Mouse (Mus musculus) forebrain, embryonic 12.5 days (tissue): ENCODE measurements at regions not wholly inside any gene's neighbourhood (a gene's known extent, or its start where the extent isn't known, plus 50 kb on each side); places are given as distances from the start of the nearest gene placed in this dataset.

Source experiments
- ATAC-seq: fragments of 200-750 bp; cut with Nextera tagmentation; 2 replicates; pipeline ENCODE4 v1.8.0; 2017; ENCODE audit warnings: moderate TSS enrichment; ENCODE audit not compliant: low FRiP score
- H3K27ac ChIP-seq: fragments of 300-500 bp; sonication (generic); 2 replicates; pipeline ENCODE4 v1.5.1; 2016; ENCODE audit warnings: mild to moderate bottlenecking
- H3K27me3 ChIP-seq: fragments of 300-500 bp; sonication (generic); 2 replicates; pipeline ENCODE4 v1.6.1; 2016; ENCODE audit warnings: mild to moderate bottlenecking
- H3K36me3 ChIP-seq: fragments of 300-500 bp; sonication (generic); replicated peaks from 2 replicates; pipeline ENCODE4 v1.6.1; 2016; ENCODE audit warnings: mild to moderate bottlenecking
- H3K4me1 ChIP-seq: fragments of 300-500 bp; sonication (generic); 2 replicates; pipeline ENCODE4 v1.6.1; 2016
- H3K4me2 ChIP-seq: fragments of 300-500 bp; sonication (generic); 2 replicates; pipeline ENCODE4 v1.6.1; 2016; ENCODE audit warnings: mild to moderate bottlenecking, moderate library complexity
- H3K4me3 ChIP-seq: fragments of 300-500 bp; sonication (generic); replicated peaks from 2 replicates; pipeline ENCODE4 v1.5.1; 2016; ENCODE audit warnings: mild to moderate bottlenecking
- H3K9ac ChIP-seq: fragments of 300-500 bp; sonication (generic); 2 replicates; pipeline ENCODE4 v1.6.1; 2016; ENCODE audit warnings: mild to moderate bottlenecking
- H3K9me3 ChIP-seq: fragments of 300-500 bp; sonication (generic); 2 replicates; pipeline ENCODE4 v1.6.1; 2016
- WGBS: fragments of 180-500 bp; shearing (Covaris S2); methylation state at CpG from one replicate; pipeline ENCODE4 v1.1.7; 2016; 5-methylcytosine and 5-hydroxymethylcytosine counted together

DNA sequence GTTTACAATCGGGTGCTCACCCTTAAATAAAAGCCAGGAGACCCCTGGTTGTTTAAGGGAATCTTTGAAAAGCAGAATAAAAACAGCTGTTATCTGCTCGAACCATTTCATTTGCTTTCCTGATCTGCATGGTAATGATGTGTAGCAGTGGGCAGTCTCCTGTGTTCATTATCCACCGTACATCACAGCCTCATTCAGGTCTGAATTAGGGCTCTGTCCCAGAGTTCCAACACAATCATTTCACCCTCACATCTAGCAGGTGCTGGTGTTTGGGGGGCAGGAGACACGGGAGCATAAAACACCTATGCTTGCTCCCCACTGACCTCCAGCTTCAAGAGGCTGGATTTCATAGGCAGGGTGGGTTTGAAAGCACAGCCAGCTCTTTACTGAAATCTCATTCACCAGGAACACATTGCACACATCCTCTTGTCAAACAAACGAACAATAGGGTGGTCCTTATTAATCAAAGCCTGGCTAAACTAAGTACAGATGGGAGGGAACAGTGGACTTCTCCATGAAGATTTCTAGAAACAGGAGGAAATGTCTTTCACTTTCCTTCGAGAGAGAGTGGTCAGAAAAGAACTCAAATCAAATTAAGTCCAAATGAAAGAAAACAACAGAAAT, 368.3 kb upstream of the Adgrl2 start:
- Histone ChIP-seq H3K4me1 (peaks cover 26% of the 10 kb centered on the region), H3K4me2 (peak overlapping the region; percentile 34), H3K27ac (peak overlapping the region; percentile 42; the same call in 1 of the 2 replicates), H3K9me3 (no peaks in the 10 kb centered on the region), H3K36me3 (no peaks in the 10 kb centered on the region), H3K27me3 (no peaks in the 10 kb centered on the region), H3K9ac (no peak overlapping the region), H3K4me3 (no peak overlapping the region)
- ATAC-seq, result peak; percentile 71
- 17% methylated on average over 6 of the region's 6 CpGs for WGBS

DNA sequence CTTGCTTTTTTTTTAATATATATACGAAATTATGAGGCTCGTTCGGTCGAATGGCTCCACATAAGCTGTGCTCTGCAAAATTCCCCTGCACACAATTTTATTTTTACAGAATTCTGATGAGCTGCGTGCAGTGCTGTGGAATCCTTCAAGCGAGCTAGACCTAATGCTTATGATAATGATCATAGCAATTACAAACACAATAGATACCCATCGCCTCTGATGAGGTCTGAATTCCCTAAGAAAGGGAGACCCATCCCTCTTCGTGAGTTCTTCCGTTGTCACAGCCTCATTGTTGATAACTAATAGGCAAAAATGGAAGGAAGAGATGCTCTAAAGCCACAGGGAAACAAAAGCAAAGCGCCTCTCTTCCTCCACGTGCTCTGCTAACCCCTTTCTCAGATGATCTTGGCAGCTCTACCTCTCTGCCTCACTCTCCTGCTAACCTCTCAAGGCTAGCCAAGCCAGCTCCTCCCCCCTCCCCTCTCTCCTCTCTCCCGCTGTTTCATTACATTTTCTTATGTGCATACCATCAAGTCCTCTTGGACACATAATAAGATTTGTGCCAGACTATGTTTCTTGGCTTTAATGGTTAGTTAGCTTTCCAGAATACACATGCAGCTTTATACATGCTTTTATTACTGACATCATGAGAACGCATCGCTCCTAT, 367.7 kb upstream of the Adgrl2 start:
- H3K9ac ChIP-seq, result no peak overlapping the region
- 37% methylated on average over 14 of the region's 14 CpGs for WGBS
- no peaks in the 10 kb centered on the region for H3K9me3 ChIP-seq
- peak; percentile 55; the same call in 1 of the 2 replicates for ATAC-seq
- H3K27ac ChIP-seq, result peak overlapping the region; percentile 42; the same call in 1 of the 2 replicates
- H3K4me2 ChIP-seq, result peak overlapping the region; percentile 34
- H3K27me3 ChIP-seq, result no peaks in the 10 kb centered on the region
- H3K36me3 ChIP-seq, result no peaks in the 10 kb centered on the region
- H3K4me3 ChIP-seq, result no peak overlapping the region
- peaks cover 26% of the 10 kb centered on the region for H3K4me1 ChIP-seq

DNA sequence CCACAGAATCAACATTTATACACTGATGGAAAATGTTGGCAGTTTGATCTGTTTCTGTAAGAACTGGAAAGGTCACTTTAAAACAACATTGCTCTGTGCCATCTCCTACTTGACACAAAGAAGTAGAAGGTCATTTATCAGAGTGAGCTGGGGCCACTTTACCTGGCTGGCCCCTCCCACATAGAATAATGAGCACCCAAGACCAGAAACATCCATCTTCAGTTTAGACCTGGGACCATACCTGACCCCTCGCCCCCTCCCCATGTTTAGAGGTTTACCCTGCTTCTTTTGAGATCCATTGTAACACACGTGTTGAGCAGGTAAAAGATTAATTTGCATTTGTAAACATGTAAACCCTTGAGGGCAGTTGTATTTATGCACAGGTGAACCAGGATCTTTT, 366.8 kb upstream of the Adgrl2 start:
- 48% methylated on average over 2 of the region's 2 CpGs for WGBS
- no peak overlapping the region for H3K4me3 ChIP-seq
- H3K9ac ChIP-seq, result no peak overlapping the region
- no peaks in the 10 kb centered on the region for H3K9me3 ChIP-seq
- no peak overlapping the region for H3K4me2 ChIP-seq
- peaks cover 26% of the 10 kb centered on the region for H3K4me1 ChIP-seq
- H3K27ac ChIP-seq, result no peak overlapping the region
- H3K27me3 ChIP-seq, result no peaks in the 10 kb centered on the region; the same call in 1 of the 2 replicates
- ATAC-seq, result no peak
- H3K36me3 ChIP-seq, result no peaks in the 10 kb centered on the region

DNA sequence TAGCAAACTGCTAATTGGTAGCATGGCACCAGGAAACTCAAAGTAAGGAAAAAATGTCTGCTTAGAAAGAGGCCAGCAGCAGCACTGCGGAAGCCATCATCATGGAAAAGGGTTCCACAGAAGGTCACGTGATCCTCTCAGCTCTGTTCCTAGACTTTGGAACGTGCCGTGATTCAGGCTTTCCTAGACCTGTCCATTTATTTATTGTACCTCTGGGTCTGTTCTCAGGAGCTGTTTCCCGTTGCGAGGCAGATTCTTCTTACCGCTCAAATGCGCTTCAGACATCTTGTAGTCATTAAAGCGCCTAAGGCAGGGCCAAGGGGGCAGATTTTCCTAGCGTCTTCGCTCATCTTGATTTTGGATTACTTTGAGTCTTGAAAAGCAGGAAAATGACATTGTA, 365.0 kb upstream of the Adgrl2 start:
- 91% methylated on average over 11 of the region's 11 CpGs for WGBS
- Histone ChIP-seq H3K4me3 (no peak overlapping the region), H3K27me3 (no peaks in the 10 kb centered on the region; the same call in 1 of the 2 replicates), H3K4me1 (peaks cover 26% of the 10 kb centered on the region), H3K9ac (no peak overlapping the region), H3K4me2 (no peak overlapping the region), H3K27ac (no peak overlapping the region), H3K9me3 (no peaks in the 10 kb centered on the region), H3K36me3 (no peaks in the 10 kb centered on the region)
- no peak for ATAC-seq

DNA sequence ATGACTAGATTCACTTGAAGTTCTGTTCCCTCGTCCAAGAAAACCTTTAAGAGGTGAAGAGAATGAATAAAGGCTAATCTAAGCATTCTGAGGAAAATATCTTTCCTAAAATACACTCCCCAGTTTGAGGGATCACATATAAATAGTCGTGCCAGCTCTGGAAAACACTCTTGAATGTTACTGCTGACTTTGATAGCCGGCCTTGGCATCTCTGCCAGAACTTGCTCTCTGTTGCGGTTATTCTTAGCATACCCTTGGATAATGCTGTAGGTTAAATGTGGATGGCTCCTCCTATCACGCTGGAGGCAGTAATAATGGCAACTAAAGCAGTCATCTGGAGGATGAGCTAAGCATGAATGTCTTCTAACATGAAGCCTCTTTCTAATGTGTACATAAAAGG, 363.6 kb upstream of the Adgrl2 start:
- Histone ChIP-seq H3K9me3 (no peaks in the 10 kb centered on the region), H3K4me1 (peaks cover 22% of the 10 kb centered on the region), H3K4me2 (no peak overlapping the region), H3K4me3 (no peak overlapping the region), H3K27me3 (no peaks in the 10 kb centered on the region; the same call in 1 of the 2 replicates), H3K36me3 (no peaks in the 10 kb centered on the region), H3K9ac (no peak overlapping the region), H3K27ac (no peak overlapping the region)
- no peak for ATAC-seq
- 91% methylated on average over 5 of the region's 5 CpGs for WGBS

DNA sequence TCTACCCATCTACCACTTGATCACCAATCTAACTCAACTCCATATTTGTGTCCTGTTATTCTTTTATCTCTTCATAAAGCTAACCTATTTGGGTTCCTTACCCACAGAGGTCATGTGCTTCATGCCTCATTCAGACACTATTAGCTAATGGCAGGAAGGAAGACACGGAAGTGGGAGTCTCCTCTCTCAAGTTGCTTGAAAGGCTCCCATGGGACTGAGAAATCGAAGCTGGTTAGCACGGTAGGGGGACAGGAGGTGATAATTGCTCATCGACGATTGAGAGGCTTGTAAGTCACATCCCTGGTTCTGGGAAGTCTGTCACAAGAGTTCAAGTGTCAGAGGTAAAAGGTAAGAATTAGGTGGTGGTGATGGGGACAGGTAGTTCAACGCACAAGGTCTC, 362.2 kb upstream of the Adgrl2 start:
- no peak overlapping the region for H3K4me2 ChIP-seq
- H3K4me3 ChIP-seq, result no peak overlapping the region
- no peaks in the 10 kb centered on the region; the same call in 1 of the 2 replicates for H3K27me3 ChIP-seq
- H3K4me1 ChIP-seq, result peaks cover 10% of the 10 kb centered on the region
- no peak overlapping the region for H3K27ac ChIP-seq
- no peak for ATAC-seq
- H3K9me3 ChIP-seq, result no peaks in the 10 kb centered on the region
- 81% methylated on average over 6 of the region's 6 CpGs for WGBS
- H3K36me3 ChIP-seq, result no peaks in the 10 kb centered on the region
- H3K9ac ChIP-seq, result no peak overlapping the region

DNA sequence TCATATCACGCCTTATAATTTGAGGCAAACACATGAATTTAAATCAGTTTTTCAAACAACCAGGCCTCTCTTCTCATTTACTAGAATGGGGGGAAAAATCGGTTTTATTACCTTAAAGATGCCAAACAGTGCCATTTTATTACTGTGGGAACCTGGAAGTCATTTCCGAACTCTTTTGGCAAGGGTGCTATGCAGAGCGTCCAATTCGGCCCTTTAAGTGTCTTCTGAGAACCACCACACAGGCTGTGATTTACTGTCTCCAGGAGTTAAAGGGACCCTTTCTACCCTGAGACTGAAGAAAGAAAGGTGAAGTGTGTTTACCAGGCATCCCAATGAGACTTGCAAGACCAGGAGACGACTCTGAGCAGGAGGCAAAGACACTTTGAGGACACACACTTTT, 359.4 kb upstream of the Adgrl2 start:
- no peaks in the 10 kb centered on the region for H3K36me3 ChIP-seq
- H3K27me3 ChIP-seq, result no peaks in the 10 kb centered on the region; the same call in 1 of the 2 replicates
- H3K9me3 ChIP-seq, result no peaks in the 10 kb centered on the region
- no peak overlapping the region for H3K4me3 ChIP-seq
- no peak overlapping the region for H3K4me2 ChIP-seq
- no peak overlapping the region for H3K9ac ChIP-seq
- no peak for ATAC-seq
- WGBS, result 74% methylated on average over 6 of the region's 6 CpGs
- no peak overlapping the region for H3K27ac ChIP-seq
- H3K4me1 ChIP-seq, result no peaks in the 10 kb centered on the region; the same call in 1 of the 2 replicates

DNA sequence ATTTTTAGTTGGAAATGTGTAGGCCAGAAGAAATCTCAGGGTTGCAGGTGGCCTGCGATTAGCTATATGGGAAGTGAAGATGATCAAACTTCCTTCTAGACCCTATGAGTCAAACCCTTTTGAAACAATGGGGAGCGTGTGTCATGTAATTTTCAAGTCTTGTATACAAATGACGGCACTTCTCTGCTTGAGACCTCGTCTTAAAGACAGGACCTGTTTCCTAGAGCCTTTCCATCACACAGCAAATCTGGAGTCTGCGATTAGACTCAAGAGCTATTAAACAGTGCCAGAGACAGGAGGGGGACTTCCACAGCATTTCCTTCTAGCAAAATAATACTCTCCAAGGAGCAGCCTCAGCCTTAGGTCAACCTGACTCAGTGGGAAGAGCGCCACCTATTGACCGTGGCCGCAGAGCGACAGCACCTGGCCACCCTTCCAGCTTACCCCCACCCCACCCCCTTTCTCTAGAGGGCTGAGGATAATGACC, 358.9 kb upstream of the Adgrl2 start:
- H3K27ac ChIP-seq, result no peak overlapping the region
- H3K27me3 ChIP-seq, result no peaks in the 10 kb centered on the region; the same call in 1 of the 2 replicates
- no peak overlapping the region for H3K4me2 ChIP-seq
- 35% methylated on average over 9 of the region's 9 CpGs for WGBS
- H3K9ac ChIP-seq, result no peak overlapping the region
- no peaks in the 10 kb centered on the region for H3K36me3 ChIP-seq
- no peak overlapping the region for H3K4me3 ChIP-seq
- ATAC-seq, result 0 out of 2 replicates have a peak, but pooled peaks have one; percentile 49
- H3K9me3 ChIP-seq, result no peaks in the 10 kb centered on the region
- no peaks in the 10 kb centered on the region; the same call in 1 of the 2 replicates for H3K4me1 ChIP-seq

DNA sequence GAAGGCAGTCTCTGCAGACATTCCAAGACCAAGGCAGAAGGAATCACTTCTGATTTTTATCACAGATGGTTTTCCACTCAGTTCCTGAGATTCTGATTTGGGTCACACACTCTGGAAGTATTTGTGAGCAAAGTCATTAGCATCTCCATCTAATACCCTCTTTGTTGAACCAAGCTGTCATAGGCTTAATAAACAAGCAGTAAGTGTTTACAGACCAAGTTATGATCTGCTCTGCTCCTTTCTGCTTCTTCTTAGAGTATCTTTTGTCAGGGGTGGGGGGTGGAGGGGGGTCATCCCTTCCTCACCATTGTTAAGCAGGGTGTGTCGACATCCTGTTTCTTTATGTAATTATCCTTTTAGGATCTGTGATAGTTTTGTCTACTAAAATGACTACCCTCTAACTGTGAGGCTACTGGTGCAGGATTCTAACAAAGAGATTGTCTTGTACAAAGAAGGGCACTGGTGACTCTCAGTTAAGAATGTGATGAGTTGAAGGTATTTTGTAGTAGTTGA, 358.2 kb upstream of the Adgrl2 start:
- no peaks in the 10 kb centered on the region for H3K9me3 ChIP-seq

DNA sequence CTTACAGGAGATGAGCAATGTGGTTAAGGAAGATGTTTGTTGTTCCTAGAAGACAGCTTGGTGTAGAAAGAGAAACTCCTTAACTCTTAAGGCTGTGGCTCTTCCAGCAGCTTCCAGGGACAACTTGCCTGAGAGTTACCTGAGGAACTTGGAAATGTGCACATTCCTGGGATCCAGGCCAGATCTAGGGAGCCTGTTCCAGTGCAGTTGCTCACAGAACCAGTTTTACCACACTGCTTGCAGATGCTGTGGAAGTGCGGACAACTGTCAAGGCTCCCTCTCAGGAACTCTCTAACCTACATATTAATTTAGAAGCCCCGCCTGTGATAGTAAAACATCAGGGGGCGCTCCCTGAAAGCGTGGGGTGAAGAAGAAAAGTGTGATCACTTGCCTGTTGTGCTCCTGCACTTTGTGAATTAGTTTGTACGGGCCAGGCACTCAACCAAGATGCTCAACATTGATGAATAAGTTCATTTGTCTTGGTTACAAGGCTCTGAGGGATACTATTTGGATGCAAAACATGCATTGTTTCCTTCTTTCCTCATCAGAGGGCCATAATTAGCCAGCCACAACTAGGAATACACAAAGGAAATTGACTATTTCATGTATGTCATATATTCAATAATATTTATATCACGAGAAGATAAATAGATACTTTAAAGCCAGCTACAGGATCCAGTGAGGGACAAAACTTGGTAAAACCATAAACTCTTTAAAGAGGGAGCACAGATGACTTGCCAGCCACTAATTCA, 357.1 kb upstream of the Adgrl2 start:
- Histone ChIP-seq H3K4me2 (no peak overlapping the region), H3K4me1 (no peaks in the 10 kb centered on the region; the same call in 1 of the 2 replicates), H3K27ac (no peak overlapping the region), H3K9ac (no peak overlapping the region), H3K27me3 (no peaks in the 10 kb centered on the region; the same call in 1 of the 2 replicates), H3K36me3 (no peaks in the 10 kb centered on the region), H3K9me3 (no peaks in the 10 kb centered on the region), H3K4me3 (no peak overlapping the region)
- 47% methylated on average over 6 of the region's 6 CpGs for WGBS
- no peak for ATAC-seq

More for the DNA sequence above, 358.2 kb upstream of the Adgrl2 start:
- Histone ChIP-seq H3K4me2 (no peak overlapping the region), H3K27me3 (no peaks in the 10 kb centered on the region; the same call in 1 of the 2 replicates), H3K36me3 (no peaks in the 10 kb centered on the region), H3K27ac (no peak overlapping the region), H3K9ac (no peak overlapping the region), H3K4me1 (no peaks in the 10 kb centered on the region; the same call in 1 of the 2 replicates), H3K4me3 (no peak overlapping the region)
- ATAC-seq, result no peak
- 62% methylated on average over 1 of the region's 1 CpGs for WGBS

DNA sequence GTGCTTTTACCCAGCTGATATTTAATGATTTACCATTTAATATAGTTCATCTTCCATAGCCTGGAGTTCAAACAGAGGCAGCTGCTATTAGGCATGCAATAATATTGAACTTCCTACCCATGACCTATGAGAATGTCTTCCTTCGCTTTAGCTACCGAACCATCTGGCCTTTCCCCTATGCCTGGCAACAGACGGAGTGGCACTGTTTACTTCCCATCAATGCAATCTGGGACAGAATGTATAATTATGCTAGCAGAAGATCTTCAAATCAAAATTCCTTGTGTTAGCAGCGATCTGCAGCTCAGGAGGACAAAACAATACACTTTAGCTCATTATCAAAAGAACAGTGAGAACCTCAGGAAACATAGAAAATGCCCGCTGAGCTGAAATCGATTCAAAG, 352.2 kb upstream of the Adgrl2 start:
- Histone ChIP-seq H3K4me1 (peaks cover 7% of the 10 kb centered on the region), H3K27me3 (no peaks in the 10 kb centered on the region), H3K4me3 (no peak overlapping the region), H3K9me3 (no peaks in the 10 kb centered on the region), H3K9ac (no peak overlapping the region), H3K4me2 (no peak overlapping the region), H3K36me3 (no peaks in the 10 kb centered on the region), H3K27ac (no peak overlapping the region)
- no peak for ATAC-seq
- 62% methylated on average over 6 of the region's 6 CpGs for WGBS

DNA sequence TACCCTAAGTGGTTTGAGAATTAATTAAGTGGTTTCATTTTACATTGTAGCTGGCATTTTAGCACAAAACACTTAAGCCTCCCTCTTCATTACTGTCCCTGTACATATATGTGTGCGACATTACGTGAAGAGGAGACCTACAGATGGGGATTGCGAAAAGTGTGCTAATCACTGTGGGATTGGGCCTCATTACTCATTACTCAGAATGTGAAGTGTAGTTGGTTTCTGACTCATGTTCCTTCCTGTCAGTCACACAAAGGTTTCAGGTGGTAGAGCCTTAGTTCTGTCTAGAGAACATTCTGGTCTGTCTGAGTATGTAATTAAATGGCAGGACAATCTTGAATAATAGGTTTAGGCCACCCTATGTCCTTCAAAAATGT, 349.0 kb upstream of the Adgrl2 start:
- H3K27ac ChIP-seq, result no peak overlapping the region
- H3K4me3 ChIP-seq, result no peak overlapping the region
- no peaks in the 10 kb centered on the region for H3K9me3 ChIP-seq
- H3K9ac ChIP-seq, result no peak overlapping the region
- no peak for ATAC-seq
- H3K27me3 ChIP-seq, result peaks cover 9% of the 10 kb centered on the region; the same call in 1 of the 2 replicates
- no peak overlapping the region for H3K4me2 ChIP-seq
- WGBS, result 75% methylated on average over 3 of the region's 3 CpGs
- H3K36me3 ChIP-seq, result no peaks in the 10 kb centered on the region
- H3K4me1 ChIP-seq, result peaks cover 11% of the 10 kb centered on the region; the same call in 1 of the 2 replicates
